Mouse (Mus musculus): ENCODE results near the gene Rtn1.

DNA sequence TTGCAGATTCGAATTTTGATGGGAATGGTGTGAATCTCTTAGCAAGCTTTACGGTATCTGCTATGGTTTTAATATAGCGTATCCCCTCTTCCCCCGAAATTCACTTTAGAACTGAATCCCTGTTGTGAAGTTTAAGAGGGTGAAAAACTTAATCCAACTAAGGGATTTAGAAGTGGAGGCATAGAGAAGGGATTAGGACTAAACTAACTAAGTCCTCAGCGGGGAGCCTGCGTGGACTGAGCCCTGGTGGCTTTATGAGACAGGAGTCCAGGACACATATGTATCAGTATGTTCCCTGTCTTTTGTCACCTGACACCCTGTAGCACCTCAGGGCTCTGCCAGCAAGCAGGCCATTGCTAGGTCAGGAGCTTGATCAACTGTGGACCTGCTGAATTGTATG lies 181.1 kb downstream of the Rtn1 start:
- TF ChIP-seq CTCF (IDR thresholded peaks at IDR 0.05; ENCODE audit: extremely low read depth, insufficient read depth, insufficient read length, insufficient replicate concordance): no peak
- no peak for TF ChIP-seq POLR2A (IDR thresholded peaks at IDR 0.05; ENCODE audit: low read depth, low read length)

Measured in spleen, adult 2 months (tissue).